Mouse (Mus musculus) B cell, adult (primary cell): ENCODE measurements around the gene 4930451I11Rik. TPM values are rescaled to one million over a fixed set of nuclear protein-coding genes. Genes with fewer than 3 reads are reported as not detected.

ENCODE experiments used
- total RNA-seq: library from RNA; stranded (reverse); gene quantifications from 4 replicates; pipeline ENCODE4 v1.2.4, GENCODE M21; 2023; ENCODE audit not compliant: inconsistent age

4930451I11Rik gene
- total RNA-seq: not detected in 4 replicates

DNA sequence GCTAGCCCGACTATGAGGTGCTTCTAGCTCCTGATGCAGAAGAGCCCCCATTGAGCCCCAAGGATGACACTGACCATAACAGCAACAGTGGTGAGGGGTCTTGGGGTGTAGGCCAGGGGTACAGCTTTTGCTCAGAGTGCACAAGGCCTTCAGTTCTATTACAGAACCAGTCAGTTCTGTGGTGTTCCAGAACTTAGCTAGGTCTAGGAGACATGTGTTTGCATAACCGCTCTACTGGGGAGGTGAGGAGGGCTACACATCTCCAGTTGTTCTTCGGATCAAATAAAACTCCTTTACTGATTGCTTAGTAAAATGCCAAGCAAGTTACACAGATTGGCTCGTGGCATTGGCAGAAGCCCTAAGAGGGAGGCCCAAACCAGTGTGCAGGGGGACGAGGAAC is at the start of gene 4930451I11Rik:
Gene 4930451I11Rik, minus strand, starts transcription at position 101 of the 400 bp plus-strand sequence.

DNA sequence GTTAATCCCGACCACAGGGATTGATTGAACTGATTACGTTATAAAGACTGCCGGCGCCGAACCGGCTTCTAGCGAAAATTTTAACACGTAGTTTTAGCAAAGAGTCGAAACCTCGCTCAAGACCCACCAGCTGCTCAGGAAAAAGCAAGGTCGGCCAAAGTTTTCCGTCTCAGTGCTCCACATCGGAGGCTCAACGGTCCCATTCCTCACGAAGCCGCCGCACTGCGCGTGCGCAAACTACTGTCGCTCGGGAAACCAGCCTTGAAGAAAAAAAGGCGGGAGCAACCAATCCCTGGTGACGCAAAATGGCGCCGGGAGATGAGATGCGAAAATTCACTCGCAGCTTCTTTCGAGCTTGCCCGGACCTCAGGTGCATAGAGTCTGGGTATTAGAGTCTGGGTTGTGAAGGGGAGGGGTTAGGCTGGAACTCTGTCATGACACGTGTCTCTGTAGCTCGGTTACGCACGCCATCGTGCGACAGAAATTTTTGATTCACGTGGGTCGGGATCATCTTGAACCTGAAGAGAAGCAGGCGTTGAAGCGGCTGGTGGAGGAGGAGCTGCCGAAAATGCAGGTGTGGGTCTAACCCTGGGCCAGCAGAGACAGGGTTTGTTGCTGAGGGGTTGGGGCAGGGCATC is 30.8 kb upstream of the 4930451I11Rik start, which contains the start of gene Ino80e:
Gene Ino80e, minus strand, starts transcription at position 231 of the 638 bp plus-strand sequence.

DNA sequence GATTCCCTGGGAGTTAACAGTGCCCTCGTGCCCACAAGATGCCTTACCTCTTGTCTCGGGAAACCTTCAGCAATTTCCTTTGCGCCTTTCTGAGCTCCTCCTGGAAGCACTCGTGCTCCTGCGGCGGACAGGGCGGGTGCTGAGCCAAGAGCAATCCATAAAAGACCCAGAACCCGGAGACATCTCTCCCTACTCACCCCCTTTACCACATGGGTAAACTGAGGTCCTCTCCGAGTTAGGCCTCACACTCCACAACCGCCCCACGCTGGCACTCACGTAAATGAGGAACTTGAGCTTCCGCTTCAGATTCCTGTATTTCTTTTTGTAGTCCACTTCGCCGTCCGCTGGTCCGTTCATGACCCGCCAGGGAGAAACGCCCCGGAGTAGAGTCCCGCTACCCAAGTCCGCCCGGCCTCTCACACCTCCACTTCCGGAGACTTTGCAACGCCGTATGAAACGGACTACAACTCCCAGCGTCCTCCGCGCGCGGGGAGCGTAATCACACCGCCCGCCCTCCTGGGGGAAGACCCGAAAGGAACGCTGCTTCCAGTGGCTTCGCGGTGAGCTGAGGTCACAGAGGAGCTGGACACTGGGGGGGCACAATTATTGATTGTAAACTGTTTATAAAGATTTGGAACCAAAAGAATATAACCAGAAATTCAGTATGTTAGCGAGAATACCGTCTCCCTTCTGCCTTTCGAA is 30.1 kb upstream of the 4930451I11Rik start, which contains the start of gene Hirip3:
Gene Hirip3, plus strand, starts transcription at position 544 of the 702 bp plus-strand sequence.

DNA sequence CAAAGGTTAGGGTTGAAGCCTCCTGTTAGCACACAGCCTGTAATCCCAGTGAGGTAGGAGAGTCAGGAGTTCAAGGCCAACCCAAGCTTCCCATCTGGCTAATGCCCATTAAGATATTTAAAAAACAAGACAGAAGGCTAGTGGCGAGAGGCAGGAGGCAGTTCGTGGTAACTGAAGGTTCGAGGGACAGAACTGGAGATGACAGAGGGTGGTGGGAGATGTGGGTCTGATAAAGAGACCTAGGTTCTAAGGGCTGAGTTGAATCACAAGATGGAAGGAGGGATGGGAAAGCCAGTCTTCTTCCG is 15.6 kb upstream of the 4930451I11Rik start, which contains the start of gene Doc2a:
Gene Doc2a, plus strand, starts transcription at position 301 of the 305 bp plus-strand sequence.

DNA sequence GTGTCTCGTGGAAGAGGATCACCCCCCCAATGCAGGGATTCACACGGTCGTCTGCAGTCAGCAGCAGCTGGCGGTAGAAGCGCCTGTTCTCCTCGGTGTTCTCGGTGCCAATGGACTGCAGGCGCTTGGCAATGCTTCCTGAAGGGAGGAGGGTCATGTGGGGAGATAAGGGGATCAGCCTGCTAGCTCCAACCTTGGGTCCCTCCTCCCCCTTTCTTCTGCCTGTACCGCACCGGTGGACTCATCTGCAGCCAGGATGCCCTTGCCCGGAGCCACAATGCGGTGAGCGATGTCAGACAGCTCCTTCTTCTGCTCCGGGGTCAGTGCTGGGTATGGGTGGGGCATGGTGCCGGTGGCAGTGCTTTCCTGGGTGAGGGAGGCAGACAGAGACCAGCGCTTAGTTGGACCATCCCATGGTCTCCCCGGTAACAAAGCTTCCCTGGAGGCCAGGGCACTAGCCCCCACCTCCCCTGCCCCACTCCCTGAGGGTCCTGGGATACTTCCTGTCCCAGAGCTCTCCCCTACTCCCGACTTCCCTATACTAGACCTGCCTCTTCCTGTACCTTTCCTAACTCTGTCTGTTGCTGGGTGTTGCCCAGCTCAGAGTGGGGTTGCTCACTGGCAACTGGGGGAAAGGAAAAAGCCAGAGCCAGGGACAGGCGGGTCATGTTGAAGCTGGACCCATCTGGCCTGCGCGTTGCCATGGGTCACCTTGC is 33.9 kb downstream of the 4930451I11Rik start, which contains the start of gene Fam57b:
Gene Fam57b, plus strand, starts transcription at position 258 of the 716 bp plus-strand sequence.

DNA sequence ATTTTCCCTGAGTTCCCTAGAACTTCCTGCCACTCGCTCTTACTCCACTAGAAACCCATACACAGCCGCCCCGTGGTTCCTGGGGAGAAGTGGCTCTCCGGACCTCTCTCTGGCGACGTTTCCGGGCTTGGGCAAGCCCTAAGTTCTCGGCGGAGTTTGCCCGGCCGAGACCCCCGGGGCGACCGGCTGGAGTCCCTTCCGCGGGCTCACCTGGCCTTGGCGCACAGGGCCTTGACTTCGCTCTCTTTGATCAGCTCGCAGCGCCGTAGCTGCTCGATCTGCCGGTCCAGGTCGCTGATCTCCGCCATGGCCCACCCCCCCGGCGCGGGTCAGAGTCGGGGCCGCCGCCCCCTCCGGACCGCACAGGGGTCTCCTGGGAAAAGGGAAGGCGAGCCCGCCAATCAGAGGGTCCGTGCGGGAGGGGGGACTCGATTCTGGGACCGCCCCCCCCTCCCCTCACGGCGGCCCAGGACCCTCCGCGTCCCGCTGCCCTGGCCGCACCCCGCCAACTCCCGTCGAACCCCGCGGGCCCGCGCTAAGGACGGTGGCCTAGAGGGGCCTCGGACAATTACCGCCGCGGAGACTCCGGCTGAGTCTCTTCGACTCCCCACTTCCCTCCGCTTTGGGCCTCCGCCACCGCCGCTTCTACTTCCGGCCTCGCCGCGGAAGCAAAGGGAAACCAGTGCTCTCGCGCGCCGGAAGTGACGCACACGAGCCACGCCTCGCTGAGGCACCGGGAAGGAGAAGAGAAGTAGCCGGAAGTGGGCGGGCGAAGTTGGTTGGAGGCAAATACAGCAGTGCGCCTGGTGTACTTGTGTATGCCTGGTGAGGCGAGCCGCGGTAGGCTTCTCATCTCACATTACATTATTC is 39.4 kb downstream of the 4930451I11Rik start, which contains the start of gene Ppp4c:
Gene Ppp4c, minus strand, starts transcription at position 646 of the 870 bp plus-strand sequence.

DNA sequence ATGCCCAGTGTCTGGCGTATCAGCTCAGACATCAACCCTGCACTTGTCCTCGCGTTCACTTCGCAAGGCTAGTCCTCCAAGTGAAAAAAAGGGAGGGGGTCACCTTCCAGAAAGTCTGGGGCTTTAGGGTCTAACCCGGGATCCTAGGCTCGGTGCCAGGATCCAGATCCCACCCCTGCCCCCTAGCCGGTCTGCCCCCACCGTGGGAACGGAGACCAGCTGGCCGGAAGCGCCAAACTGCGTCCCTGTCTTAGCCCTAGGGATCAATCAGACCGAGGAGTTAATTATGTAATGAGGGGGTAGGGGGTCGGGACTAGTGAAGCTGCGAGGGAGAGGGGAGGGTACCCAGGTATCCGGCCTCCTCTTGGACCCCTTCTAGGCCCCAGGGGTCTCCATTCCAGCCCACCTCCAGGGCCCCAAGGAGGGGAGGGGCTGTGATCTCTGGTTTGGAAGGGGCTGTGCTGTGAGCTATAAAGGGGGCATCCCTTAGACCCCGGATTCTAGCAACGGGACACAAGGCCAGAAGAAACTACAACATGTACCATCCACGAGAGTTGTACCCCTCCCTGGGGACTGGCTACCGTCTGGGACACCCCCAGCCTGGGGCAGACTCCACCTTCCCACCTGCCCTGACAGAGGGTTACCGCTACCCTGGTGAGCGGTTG is 50.3 kb downstream of the 4930451I11Rik start, which contains the start of gene Tbx6:
Gene Tbx6, plus strand, starts transcription at position 513 of the 665 bp plus-strand sequence.

Other genes with a start within 250 kb of the 4930451I11Rik start
- gene Apobr, start 246.7 kb downstream of the 4930451I11Rik start, total RNA-seq: 2.4 to 5.9 TPM (median 2.9 TPM) in 4 replicates
- 68.8 to 79.7 TPM (median 70.3 TPM) in 4 replicates for gene Cln3, start 245.8 kb downstream of the 4930451I11Rik start, total RNA-seq
- gene Il27, start 236.7 kb downstream of the 4930451I11Rik start, total RNA-seq: not detected in 4 replicates
- gene Nupr1, start 200.8 kb downstream of the 4930451I11Rik start, total RNA-seq: not detected in 4 replicates
- gene Sgf29, start 182.3 kb downstream of the 4930451I11Rik start, total RNA-seq: 53.2 to 68.5 TPM (median 58.7 TPM) in 4 replicates
- 0.39 to 0.80 TPM in 2 of 4 replicates, not detected in the others for gene Sult1a1, start 155.2 kb downstream of the 4930451I11Rik start, total RNA-seq
- gene Bola2, start 136.2 kb downstream of the 4930451I11Rik start, total RNA-seq: 92.9 to 130 TPM (median 104 TPM) in 4 replicates
- gene Slx1b, start 135.9 kb downstream of the 4930451I11Rik start, total RNA-seq: 3.9 to 6.4 TPM (median 4.9 TPM) in 4 replicates
- 1,256 to 1,390 TPM (median 1,299 TPM) in 4 replicates for gene Coro1a, start 123.9 kb downstream of the 4930451I11Rik start, total RNA-seq
- gene Mapk3, start 72.0 kb downstream of the 4930451I11Rik start, total RNA-seq: 40.6 to 45.0 TPM (median 42.7 TPM) in 4 replicates
- 0.99 to 4.9 TPM (median 2.5 TPM) in 4 replicates for gene Gdpd3, start 65.3 kb downstream of the 4930451I11Rik start, total RNA-seq
- gene Ypel3, start 54.7 kb downstream of the 4930451I11Rik start, total RNA-seq: 214 to 273 TPM (median 230 TPM) in 4 replicates
- gene Tbx6, start 50.2 kb downstream of the 4930451I11Rik start, total RNA-seq: 6.5 to 8.9 TPM (median 7.0 TPM) in 4 replicates
- gene Ppp4c, start 39.1 kb downstream of the 4930451I11Rik start, total RNA-seq: 266 to 298 TPM (median 270 TPM) in 4 replicates
- not detected in 4 replicates for gene Fam57b, start 34.0 kb downstream of the 4930451I11Rik start, total RNA-seq
- gene Doc2a, start 15.8 kb upstream of the 4930451I11Rik start, total RNA-seq: not detected in 4 replicates
- gene Hirip3, start 30.3 kb upstream of the 4930451I11Rik start, total RNA-seq: 19.8 to 34.1 TPM (median 25.1 TPM) in 4 replicates
- gene Ino80e, start 30.7 kb upstream of the 4930451I11Rik start, total RNA-seq: 80.6 to 105 TPM (median 95.0 TPM) in 4 replicates
- gene Taok2, start 53.1 kb upstream of the 4930451I11Rik start, total RNA-seq: 86.7 to 99.4 TPM (median 89.7 TPM) in 4 replicates
- 36.7 to 44.6 TPM (median 41.0 TPM) in 4 replicates for gene Tmem219, start 91.3 kb upstream of the 4930451I11Rik start, total RNA-seq
- gene Kctd13, start 97.2 kb upstream of the 4930451I11Rik start, total RNA-seq: 34.7 to 41.2 TPM (median 38.6 TPM) in 4 replicates
- gene Asphd1, start 117.9 kb upstream of the 4930451I11Rik start, total RNA-seq: not detected in 4 replicates
- gene Sez6l2, start 118.9 kb upstream of the 4930451I11Rik start, total RNA-seq: 4.5 to 6.9 TPM (median 5.5 TPM) in 4 replicates
- 66.9 to 70.5 TPM (median 68.4 TPM) in 4 replicates for gene Cdipt, start 144.3 kb upstream of the 4930451I11Rik start, total RNA-seq
- 0.54 to 1.4 TPM (median 1.3 TPM) in 4 replicates for gene Cdiptos, start 144.5 kb upstream of the 4930451I11Rik start, total RNA-seq
- gene Mvp, start 183.0 kb upstream of the 4930451I11Rik start, total RNA-seq: 41.1 to 44.2 TPM (median 42.9 TPM) in 4 replicates
- gene Pagr1b, start 184.8 kb upstream of the 4930451I11Rik start, total RNA-seq: 6.5 to 7.8 TPM (median 6.7 TPM) in 3 of 4 replicates, not detected in the other
- gene Pagr1a, start 185.7 kb upstream of the 4930451I11Rik start, total RNA-seq: 3.8 to 30.1 TPM (median 20.5 TPM) in 3 of 4 replicates, not detected in the other
- 26.9 to 42.2 TPM (median 37.4 TPM) in 4 replicates for gene Gm42742, start 189.5 kb upstream of the 4930451I11Rik start, total RNA-seq
- gene Prrt2, start 189.6 kb upstream of the 4930451I11Rik start, total RNA-seq: 1.2 to 1.6 TPM (median 1.4 TPM) in 4 replicates
- 211 to 222 TPM (median 215 TPM) in 4 replicates for gene Maz, start 195.4 kb upstream of the 4930451I11Rik start, total RNA-seq
- 2.8 to 4.5 TPM (median 3.0 TPM) in 4 replicates for gene Kif22, start 210.8 kb upstream of the 4930451I11Rik start, total RNA-seq